Mouse (Mus musculus) lung, postnatal 4 days (tissue): ENCODE data around the gene Gm17428.
"Not testable (repeated sequence)": the region's sequence is repeated elsewhere in the genome, so short reads cannot be mapped to it uniquely, and the experiment has no call there.

Source experiments
- DNase-seq, 2 experiments: peaks; one replicate each; pipeline ENCODE4 v3.0.0; 2021

Gm17428 gene

DNA sequence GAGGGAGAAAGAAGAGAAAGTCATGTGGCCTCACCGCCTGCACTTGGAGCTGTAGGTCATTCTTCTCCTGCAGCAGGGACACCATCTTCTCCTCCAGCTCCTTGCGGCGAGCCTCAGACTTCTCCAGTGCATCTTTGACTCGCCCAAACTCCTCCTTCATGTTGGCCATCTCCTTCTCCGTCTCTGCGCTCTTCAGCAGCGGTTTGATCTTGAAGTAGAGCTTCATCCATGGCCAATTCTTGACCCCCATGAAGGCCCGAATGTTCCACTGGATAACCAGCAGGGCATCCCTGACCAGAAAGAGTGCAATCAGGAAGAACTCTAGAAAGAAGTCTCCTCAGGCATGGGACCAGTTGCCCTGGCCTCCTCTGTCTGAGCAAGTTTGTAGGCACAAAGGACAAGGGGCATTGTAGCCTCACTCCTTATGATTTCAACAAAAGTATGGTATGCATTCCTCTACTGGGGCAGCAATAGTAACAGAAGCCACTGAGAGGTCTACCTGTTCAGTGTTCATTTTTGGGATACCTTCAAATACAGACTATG, 23.0 kb upstream of the Gm17428 start:
- DNase-seq: no peak

DNA sequence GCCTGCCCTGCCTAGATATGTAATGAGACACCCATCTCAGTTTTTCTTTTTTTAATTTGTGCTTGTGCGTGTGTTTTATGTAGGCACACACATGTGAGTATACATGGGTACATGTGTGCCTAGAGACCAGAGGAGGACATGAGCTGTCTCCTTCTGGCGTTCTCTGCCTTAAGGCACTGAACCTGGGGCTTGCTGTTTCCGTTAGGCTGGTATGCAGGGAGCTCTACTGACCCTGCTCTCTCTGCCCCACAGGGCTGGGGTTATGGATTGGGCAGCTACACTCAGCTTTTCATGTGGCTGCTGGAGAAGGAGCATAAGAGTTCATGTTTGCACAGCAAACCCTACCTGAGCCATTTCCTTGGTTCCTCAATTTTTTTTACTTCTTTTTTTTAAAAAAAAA, 22.3 kb upstream of the Gm17428 start:
- no peak for DNase-seq

DNA sequence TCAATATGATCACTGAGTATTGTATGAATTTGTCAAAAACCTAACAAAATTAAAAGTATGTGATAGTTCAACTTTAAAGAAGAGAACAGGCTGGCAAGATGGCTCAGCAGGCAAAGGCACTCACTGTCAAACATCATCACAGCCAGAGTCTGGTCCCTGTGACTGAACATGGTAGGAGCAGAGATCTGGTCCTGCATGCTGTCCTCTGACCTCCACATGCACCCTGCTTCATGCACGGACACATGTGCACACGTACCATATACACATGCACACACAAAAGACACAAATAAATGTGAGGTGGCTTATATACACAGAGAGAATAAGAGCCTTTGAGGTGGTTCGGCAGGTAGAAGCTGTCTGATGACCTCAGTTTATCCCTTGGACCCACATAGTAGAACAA, 21.3 kb upstream of the Gm17428 start:
- DNase-seq: no peak

DNA sequence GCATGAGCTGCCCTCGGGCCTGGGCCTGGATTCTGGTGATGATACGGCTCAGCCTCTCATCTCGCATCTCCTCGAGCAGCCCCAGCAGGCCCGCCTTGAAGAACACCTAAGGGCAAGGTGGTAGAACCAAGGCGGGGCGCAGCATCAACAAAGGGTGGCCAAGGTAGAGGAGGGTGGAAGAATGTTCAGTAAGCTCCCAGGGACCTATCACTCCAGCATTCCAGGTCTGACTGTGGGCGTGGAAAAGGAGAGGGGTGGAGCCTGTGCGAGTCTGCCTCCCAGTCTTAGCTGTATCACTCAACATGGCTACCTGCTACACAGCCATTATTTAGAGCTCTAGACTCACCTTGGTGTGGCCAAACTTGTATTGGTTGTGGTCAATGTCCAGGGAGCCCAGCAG, 20.2 kb upstream of the Gm17428 start:
- DNase-seq: no peak

GRCm38 (mm10) chr14:54958503-54958902, 18.2 kb upstream of the Gm17428 start:
- DNase-seq: no peak

DNA sequence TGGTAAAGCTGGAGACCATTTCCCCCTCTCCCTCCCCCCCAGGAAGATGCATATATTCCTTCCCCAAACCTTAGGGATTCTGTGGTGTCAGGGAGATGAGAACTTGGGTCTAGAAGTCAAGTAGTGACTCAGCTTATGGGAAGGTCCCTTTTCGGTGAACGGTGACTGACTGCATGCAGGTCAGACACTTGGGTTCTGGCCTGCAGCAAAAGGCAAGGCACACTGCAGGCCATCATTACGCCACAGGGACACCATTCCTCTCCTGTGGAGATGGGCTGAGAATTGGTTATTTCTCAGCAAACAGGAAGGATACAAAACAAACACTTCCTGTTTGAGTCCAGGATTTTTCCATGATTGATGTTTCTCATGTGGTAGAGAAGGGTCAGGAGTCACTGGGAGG, 17.5 kb upstream of the Gm17428 start:
- no peak for DNase-seq

DNA sequence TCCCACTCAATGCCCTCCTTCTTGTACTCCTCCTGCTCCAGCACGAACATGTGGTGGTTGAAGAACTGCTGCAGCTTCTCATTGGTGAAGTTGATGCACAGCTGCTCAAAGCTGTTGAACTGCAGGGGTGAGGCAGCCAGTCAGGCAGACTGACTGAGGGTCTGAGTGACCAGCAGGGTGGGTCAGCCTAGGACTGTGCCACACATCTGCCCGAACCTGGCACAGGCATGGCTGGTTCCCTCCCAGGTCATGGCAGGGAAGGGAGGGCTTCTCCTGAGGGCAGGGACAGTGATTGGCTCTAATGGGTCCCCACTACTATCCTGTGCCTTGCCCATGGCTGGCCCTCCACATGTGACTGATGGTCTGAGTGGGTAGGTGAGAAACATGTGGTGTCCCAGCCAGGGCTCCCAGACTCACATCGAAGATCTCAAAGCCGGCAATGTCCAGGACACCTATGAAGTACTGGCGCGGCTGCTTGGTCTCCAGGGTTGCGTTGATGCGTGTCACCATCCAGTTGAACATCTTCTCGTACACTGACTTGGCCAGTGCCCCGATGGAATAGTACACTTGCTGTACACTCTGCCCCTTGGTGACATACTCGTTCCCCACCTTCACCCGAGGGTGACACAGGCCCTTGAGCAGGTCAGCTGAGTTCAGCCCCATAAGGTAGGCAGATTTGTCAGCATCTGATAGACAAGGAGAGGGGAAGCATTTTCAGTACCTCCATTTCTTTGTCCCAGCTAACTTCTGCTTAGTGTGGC, 16.7 kb upstream of the Gm17428 start:
- DNase-seq: not testable (repeated sequence)

DNA sequence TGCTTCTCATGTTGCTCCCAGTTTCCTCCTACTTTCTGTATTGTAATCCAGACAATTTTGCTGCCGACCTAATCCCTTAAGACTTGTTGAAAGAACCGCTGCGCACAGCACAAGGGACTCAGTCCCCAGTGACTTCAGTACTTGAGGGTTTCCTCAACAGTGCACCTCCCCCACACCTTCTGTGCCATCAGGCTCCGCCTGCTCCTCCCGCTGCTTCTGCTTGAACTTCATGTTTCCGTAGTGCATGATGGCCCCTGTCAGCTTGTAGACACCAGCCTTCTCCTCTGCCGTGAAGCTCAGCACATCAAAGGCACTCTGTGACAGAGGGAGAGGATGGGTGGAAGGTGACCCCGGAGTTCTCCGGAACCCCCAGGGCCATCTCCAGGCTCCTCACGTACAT, 16.0 kb upstream of the Gm17428 start:
- DNase-seq: no peak

GRCm38 (mm10) chr14:54961487-54961886, 15.2 kb upstream of the Gm17428 start:
- DNase-seq: no peak

GRCm38 (mm10) chr14:54962714-54963113, 14.0 kb upstream of the Gm17428 start:
- no peak for DNase-seq

DNA sequence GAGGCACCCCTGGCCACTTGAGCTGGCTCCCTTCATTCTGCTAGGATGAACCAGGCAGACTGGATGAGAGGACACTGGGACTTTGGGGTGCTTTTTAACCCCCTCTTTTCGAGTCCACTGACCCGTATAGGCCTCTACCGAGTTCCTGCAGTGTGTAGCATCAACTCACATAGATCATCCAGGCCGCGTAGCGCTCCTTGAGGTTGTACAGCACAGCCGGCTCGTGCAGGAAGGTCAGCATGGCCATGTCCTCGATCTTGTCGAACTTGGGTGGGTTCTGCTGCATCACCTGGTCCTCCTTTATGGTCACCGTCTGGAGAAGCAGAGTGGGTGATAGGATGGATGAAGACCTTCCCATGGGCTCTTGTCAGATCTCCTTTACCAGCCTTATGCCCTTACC, 13.0 kb upstream of the Gm17428 start:
- no peak for DNase-seq

DNA sequence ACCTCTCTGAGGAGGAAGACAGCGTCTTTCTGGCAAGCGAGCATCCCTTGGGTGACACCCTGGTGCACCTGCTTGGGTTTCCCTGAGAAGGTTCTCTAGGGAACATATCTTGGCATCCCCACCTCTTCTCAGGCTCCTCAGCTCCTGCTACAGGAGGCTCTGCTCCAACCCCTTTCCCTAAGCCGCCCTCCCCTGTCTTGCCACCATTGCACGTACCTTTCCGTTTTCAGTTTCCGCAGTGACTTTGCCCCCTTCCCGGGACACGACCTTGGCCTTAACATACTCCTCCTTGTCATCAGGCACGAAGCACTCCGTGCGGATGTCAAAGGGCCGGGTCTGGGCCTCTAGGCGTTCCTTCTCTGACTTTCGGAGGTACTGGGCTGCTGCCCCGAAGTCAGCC, 11.7 kb upstream of the Gm17428 start:
- DNase-seq: no peak

- no peak for DNase-seq
Measured at GRCm38 (mm10) chr14:54965631-54966030, 11.1 kb upstream of the Gm17428 start.

DNA sequence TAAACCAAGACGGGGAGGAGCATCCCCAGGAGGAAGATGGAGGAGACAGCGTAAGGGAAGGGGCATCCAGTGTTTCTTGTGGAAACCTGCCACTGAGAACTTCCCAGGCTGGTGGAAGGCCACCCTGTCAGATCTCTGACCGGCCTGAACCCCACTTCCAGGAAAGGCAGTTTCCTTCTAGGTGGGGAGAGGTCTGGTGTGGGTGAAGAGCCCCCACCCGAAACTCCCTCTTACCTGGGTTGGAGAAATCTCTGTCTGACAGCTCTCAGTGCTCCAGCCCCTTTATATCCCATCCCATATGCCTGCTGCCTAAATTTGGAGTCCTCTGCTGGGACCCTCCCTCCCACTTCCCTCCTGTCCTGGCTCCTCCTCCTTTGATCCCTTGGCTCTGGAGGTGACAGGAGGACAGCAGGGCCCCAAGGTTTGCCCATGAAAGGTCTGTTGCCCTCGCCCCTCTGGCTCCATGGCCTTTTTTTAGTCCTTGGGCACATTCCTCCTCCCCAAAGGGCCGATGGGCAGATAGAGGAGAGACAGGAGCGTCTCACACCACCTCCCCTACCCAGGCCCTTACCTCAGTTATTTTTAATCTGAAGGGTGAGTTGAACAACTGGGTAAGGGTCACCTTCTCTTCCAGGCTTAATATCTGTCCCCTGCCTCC, 10.3 kb upstream of the Gm17428 start, which contains the start of gene Myh6:
TSS of gene Myh6 (minus strand) at position 608 of the 658 bp plus-strand sequence.
- no peak for DNase-seq

DNA sequence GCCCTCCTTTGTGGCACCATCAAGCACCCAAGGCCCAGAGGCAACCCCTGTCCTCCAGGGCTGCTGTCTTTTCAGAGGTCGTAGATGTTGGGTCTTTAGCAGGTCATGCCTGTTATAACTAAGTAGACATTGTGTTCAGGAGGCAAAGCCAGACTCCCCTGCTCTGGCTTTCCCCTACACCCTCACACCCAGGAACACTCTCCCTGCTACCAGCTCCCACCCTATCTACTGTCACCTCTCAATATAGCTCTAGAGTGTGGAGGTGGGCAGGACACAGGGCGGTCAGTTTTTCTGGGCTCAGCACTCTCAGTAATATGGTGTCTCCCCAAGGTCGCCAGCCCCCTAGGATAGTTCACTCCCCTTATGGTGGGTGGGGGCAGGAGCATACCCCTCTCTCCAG, 8.9 kb upstream of the Gm17428 start:
- no peak for DNase-seq

DNA sequence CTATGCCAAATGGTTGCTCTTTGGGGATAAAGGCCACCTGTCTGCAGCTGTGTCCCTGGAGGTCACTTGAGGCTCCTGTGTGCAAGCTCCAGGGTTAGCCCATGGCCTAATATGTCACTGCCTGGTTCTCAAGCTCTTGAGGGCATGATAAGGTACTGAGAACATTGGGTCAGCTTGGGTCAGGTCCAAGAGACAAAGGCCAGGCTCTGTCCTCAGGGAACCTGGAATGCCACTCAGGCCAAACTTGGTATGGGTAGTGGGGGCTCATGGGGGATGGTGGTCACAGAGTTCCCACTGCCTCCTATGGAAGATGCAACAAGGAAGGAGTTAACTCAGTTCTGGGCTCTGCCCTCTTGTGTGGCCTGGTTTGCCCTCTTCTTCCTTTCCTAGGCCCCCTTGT, 8.4 kb upstream of the Gm17428 start:
- DNase-seq: no peak

- DNase-seq: not testable (repeated sequence)
Measured at GRCm38 (mm10) chr14:54972786-54973185, 3.9 kb upstream of the Gm17428 start.

DNA sequence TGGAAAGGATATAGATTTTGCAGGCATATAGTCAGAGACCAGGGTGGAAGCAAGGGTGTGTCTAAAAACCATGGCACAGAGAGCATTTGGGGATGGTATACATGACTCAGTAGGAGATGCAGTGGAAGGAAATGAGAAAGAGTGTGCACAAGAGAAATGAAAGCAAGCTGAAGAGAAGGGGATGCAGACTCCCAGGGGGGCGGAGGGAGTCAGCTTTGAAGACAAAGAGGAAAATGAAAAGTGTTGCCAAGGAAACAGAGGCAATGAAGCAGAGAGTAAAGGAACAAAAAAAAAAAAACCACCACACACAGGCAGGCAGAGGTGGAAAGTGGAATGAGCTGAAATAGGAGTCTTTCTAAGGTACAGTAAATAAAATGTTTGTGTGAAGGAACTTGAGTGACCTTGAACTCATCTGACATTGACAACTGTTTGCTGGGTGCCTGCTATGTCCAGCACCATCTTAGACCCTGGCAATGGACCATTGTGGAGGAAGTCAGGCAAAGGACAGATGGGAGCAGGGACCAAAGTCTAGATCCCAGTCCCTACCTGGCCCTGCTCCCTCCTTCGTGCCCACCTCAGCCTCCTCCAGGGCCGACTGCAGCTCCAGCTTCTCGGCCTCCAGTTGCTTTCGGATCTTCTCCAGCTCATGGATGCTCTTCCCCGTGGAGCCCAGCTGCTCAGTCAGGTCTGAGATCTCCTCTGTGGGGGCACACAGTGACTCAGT, 2.5 kb upstream of the Gm17428 start:
- DNase-seq: no peak

DNA sequence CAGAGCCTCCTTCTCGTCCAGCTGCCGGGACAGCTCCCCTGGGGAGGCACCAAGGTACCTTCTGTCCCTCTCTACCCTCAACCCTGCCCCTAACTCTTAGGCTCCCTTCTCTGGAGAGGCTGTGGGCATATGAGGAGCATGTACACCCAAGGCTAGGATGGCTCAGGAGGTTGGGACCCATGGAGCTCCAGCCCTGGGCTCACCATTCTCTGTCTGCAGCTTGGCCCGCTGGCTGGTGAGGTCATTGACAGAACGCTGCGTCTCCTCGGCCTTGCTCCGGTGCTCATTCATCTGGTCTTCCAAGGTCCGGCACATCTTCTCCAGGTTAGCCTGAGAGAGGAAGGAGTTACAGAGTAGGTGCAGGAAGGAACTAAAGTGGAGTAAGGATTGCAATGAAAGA, 1.9 kb downstream of the Gm17428 start:
- no peak for DNase-seq

DNA sequence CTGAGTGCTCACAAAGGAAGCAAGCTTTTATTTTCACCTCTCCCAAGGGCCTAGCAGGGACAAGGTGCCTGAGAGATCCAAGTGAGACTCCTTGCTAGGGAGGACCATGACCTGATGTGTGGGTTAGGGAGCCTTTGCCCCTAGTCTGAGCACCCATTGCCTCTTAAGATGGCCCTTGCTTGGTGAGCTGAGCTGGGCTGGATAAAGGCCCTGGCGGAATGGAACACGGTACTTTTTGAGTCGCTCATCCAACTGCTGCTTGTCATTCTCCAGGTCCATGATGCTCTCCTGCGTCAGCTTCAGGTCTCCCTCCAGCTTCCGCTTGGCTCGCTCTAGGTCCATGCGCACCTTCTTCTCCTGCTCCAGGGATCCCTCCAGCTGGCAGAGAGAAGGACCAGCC, 5.2 kb downstream of the Gm17428 start:
- DNase-seq: no peak

DNA sequence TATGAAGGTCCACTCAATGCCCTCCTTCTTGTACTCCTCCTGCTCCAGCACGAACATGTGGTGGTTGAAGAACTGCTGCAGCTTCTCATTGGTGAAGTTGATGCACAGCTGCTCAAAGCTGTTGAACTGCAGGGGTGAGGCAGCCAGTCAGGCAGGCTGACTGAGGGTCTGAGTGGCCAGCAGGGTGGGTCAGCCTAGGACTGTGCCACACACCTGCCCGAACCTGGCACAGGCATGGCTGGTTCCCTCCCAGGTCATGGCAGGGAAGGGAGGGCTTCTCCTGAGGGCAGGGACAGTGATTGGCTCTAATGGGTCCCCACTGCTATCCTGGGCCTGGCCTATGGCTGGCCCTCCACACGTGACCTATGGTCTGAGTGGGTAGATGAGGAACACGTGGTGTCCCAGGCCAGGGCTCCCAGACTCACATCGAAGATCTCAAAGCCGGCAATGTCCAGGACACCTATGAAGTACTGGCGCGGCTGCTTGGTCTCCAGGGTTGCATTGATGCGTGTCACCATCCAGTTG, 11.7 kb downstream of the Gm17428 start:
- DNase-seq: not testable (repeated sequence)

GRCm38 (mm10) chr14:54988882-54989281, 12.1 kb downstream of the Gm17428 start:
- no peak for DNase-seq

GRCm38 (mm10) chr14:54989886-54990441, 13.2 kb downstream of the Gm17428 start:
- DNase-seq: no peak
